In genomic region chr7:29247706-29248105, GRCm38 (mm10) we compare ENCODE assay signal across 8 mouse cellular contexts. TPM values are rescaled to one million over a fixed set of nuclear protein-coding genes. Genes with fewer than 3 reads are reported as not detected.
A peak's percentile ranks its signal among the peaks of the same experiment; 100 is the strongest.
DNase-seq lines count a peak whose midpoint lies in the region; ATAC-seq and TF ChIP-seq lines count a peak whose summit lies in the region.

No protein-coding gene starts in this region.

- peak overlapping the region; percentile 56 for H3K27ac ChIP-seq in ES-E14 (ENCODE audit: insufficient read depth, low read depth, low read length, poor library complexity, severe bottlenecking)
- H3K27ac ChIP-seq in limb, embryonic 10.5 days, result peak overlapping the region; percentile 68
- H3K27ac ChIP-seq in midbrain, embryonic 14.5 days (replicated peaks; ENCODE audit: low read depth, low read length), result no peak overlapping the region

- peak overlapping the region; percentile 45 for H3K9ac ChIP-seq in ES-E14 (ENCODE audit: insufficient read depth, low read depth, low read length, poor library complexity, severe bottlenecking)
- 0 out of 2 replicates have a peak overlapping the region, but pooled peaks have one; percentile 26 for H3K9ac ChIP-seq in midbrain, embryonic 14.5 days (replicated peaks; ENCODE audit: low read length)

- peak; percentile 22 for ATAC-seq in CD4-positive, CD25-positive, alpha-beta regulatory T cell, adult 4 months
- ATAC-seq in granulocyte monocyte progenitor cell, adult 5-6 weeks (replicated peaks; ENCODE audit: poor library complexity, severe bottlenecking), result peak; percentile 6; the same call in 1 of the 2 replicates
- no peak for ATAC-seq in midbrain, embryonic 14.5 days (ENCODE audit: low FRiP score, low TSS enrichment)

- H3K9me3 ChIP-seq in ES-E14 (ENCODE audit: control insufficient read depth, insufficient read depth, low read depth, low read length), result no peaks in the 10 kb centered on the region
- no peaks in the 10 kb centered on the region for H3K9me3 ChIP-seq in limb, embryonic 10.5 days (replicated peaks)
- H3K9me3 ChIP-seq in midbrain, embryonic 14.5 days (ENCODE audit: control insufficient read depth, low read length), result no peaks in the 10 kb centered on the region

- peaks cover 22% of the 10 kb centered on the region; the same call in 1 of the 2 replicates for H3K36me3 ChIP-seq in ES-E14 (ENCODE audit: control insufficient read depth, insufficient read depth, low read length, poor library complexity, severe bottlenecking)
- peaks cover 39% of the 10 kb centered on the region for H3K36me3 ChIP-seq in limb, embryonic 10.5 days
- peaks cover 17% of the 10 kb centered on the region for H3K36me3 ChIP-seq in midbrain, embryonic 14.5 days (ENCODE audit: control insufficient read depth, insufficient read depth, low read length)

- peak overlapping the region; percentile 35 for H3K4me2 ChIP-seq in midbrain, embryonic 14.5 days (ENCODE audit: low read length)

- peaks cover 21% of the 10 kb centered on the region for H3K27me3 ChIP-seq in limb, embryonic 10.5 days (ENCODE audit: low read depth, poor library complexity, severe bottlenecking)
- H3K27me3 ChIP-seq in midbrain, embryonic 14.5 days (ENCODE audit: control insufficient read depth, insufficient read depth, low read length), result peaks cover 17% of the 10 kb centered on the region

- peaks cover 0 to 17% of the 10 kb centered on the region in 2 experiments; a peak in 1 of 4 replicates for H3K4me1 ChIP-seq in ES-E14 (ENCODE audit: control insufficient read depth in 2 of 2, insufficient read depth in 2 of 2, low read length in 2 of 2, poor library complexity in 1 of 2)
- peaks cover 18% of the 10 kb centered on the region for H3K4me1 ChIP-seq in limb, embryonic 10.5 days
- no peaks in the 10 kb centered on the region for H3K4me1 ChIP-seq in midbrain, embryonic 14.5 days (ENCODE audit: control insufficient read depth, insufficient read depth, low read length)

- WGBS in limb, embryonic 10.5 days, result 6% methylated on average over 19 of the region's 19 CpGs
- whole genome bisulfite sequencing in midbrain, embryonic 14.5 days, result 16% methylated on average over 19 of the region's 19 CpGs

- in situ Hi-C loops in ES-E14 (cut with MboI; ENCODE audit: low sequenced_read_pairs in 2 of 2, unreplicated experiment in 2 of 2), result no loop called here

- peak overlapping the region; percentile 44 to 57 for H3K4me3 ChIP-seq in ES-E14 (ENCODE audit: insufficient read depth in 1 of 2, low read depth in 1 of 2, low read length in 2 of 2, poor library complexity in 1 of 2, severe bottlenecking in 1 of 2)
- peak overlapping the region; percentile 48 for H3K4me3 ChIP-seq in limb, embryonic 10.5 days
- peak overlapping the region; percentile 7; the same call in 1 of the 2 replicates for H3K4me3 ChIP-seq in midbrain, embryonic 14.5 days (replicated peaks; ENCODE audit: low read depth, low read length)

- DNase-seq in ES-E14 (ENCODE audit: low read depth, low spot score), result no peak
- peak; percentile 45 for DNase-seq in limb, embryonic 10.5 days (ENCODE audit: low spot score)
- DNase-seq in midbrain, embryonic 14.5 days, result no peak
- DNase-seq in right cerebral cortex, postnatal 14 days, result no peak
- DNase-seq in cerebellum, adult 9-10 months, result no peak
- DNase-seq in ovary, postnatal 14 days (ENCODE audit: low spot score), result no peak

TF ChIP-seq in ES-E14, 5 proteins besides CTCF, POLR2A, EP300 and RAD21:
- no peak for TF ChIP-seq HCFC1 (IDR thresholded peaks at IDR 0.05; ENCODE audit: borderline replicate concordance, insufficient read depth, low read length)
- TF ChIP-seq CHD2 (IDR thresholded peaks at IDR 0.05; ENCODE audit: low read depth, low read length), result no peak
- no peak for TF ChIP-seq MAFK (IDR thresholded peaks at IDR 0.05; ENCODE audit: insufficient read depth, low read depth, low read length)
- TF ChIP-seq ZNF384 (IDR thresholded peaks at IDR 0.05; ENCODE audit: low read depth, low read length), result no peak
- no peak for TF ChIP-seq ZC3H11A (IDR thresholded peaks at IDR 0.05; ENCODE audit: borderline replicate concordance, low read depth, low read length)

RNA-seq across cellular contexts. Expression of gene 2200002D01Rik, which starts 0.6 kb away (rescaled TPM):
- 1 to 10 TPM; 1.0 to 1.6 TPM for polyA plus RNA-seq in CD4-positive, CD25-positive, alpha-beta regulatory T cell, adult 4 months (2017; shearing (Covaris generic))
- 19.9 and 20.0 TPM in 2 replicates for total RNA-seq in ES-E14 (2012; rRNA removed)
- total RNA-seq in granulocyte monocyte progenitor cell, adult 5-6 weeks (2014; fragmentation: Nextera tagmentation), result not detected in 2 replicates
- total RNA-seq in granulocyte monocyte progenitor cell, adult 5-6 weeks (2017), result 0.99 TPM in 1 of 2 replicates, not detected in the other
- 2.6 and 3.4 TPM in 2 replicates for polyA plus RNA-seq in limb, embryonic 10.5 days (2016; fragmentation: Nextera tagmentation; extraction: Ambion mirVana)
- 0.29 and 0.57 TPM in 2 replicates for polyA plus RNA-seq in midbrain, embryonic 14.5 days (2014; fragmentation: Nextera tagmentation; extraction: Ambion mirVana)

RNA-seq across cellular contexts. Expression of gene Yif1b, which starts 9.6 kb away (rescaled TPM):
- 10 to 100 TPM; 58.4 to 71.7 TPM for polyA plus RNA-seq in CD4-positive, CD25-positive, alpha-beta regulatory T cell, adult 4 months (2017; shearing (Covaris generic))
- total RNA-seq in ES-E14 (2012; rRNA removed), result 201 and 296 TPM in 2 replicates
- total RNA-seq in granulocyte monocyte progenitor cell, adult 5-6 weeks (2014; fragmentation: Nextera tagmentation), result 57.1 and 86.7 TPM in 2 replicates
- 33.1 and 33.4 TPM in 2 replicates for total RNA-seq in granulocyte monocyte progenitor cell, adult 5-6 weeks (2017)
- polyA plus RNA-seq in limb, embryonic 10.5 days (2016; fragmentation: Nextera tagmentation; extraction: Ambion mirVana), result 99.8 and 103 TPM in 2 replicates
- 86.6 and 107 TPM in 2 replicates for polyA plus RNA-seq in midbrain, embryonic 14.5 days (2014; fragmentation: Nextera tagmentation; extraction: Ambion mirVana)

RNA-seq across cellular contexts. Expression of gene Kcnk6, which starts 15.4 kb away (rescaled TPM):
- polyA plus RNA-seq in CD4-positive, CD25-positive, alpha-beta regulatory T cell, adult 4 months (2017; shearing (Covaris generic)), result 1 to 10 TPM; 2.5 to 5.3 TPM
- 6.2 and 8.5 TPM in 2 replicates for total RNA-seq in ES-E14 (2012; rRNA removed)
- 4.3 and 5.6 TPM in 2 replicates for total RNA-seq in granulocyte monocyte progenitor cell, adult 5-6 weeks (2014; fragmentation: Nextera tagmentation)
- 9.2 and 10.8 TPM in 2 replicates for total RNA-seq in granulocyte monocyte progenitor cell, adult 5-6 weeks (2017)
- polyA plus RNA-seq in limb, embryonic 10.5 days (2016; fragmentation: Nextera tagmentation; extraction: Ambion mirVana), result 0.70 and 1.2 TPM in 2 replicates
- polyA plus RNA-seq in midbrain, embryonic 14.5 days (2014; fragmentation: Nextera tagmentation; extraction: Ambion mirVana), result 0.54 and 0.85 TPM in 2 replicates

RNA-seq across cellular contexts. Expression of gene Catsperg1, which starts 33.9 kb away (rescaled TPM):
- polyA plus RNA-seq in CD4-positive, CD25-positive, alpha-beta regulatory T cell, adult 4 months (2017; shearing (Covaris generic)), result under 1 TPM; 0.44 to 0.56 TPM
- total RNA-seq in ES-E14 (2012; rRNA removed), result 2.1 and 2.9 TPM in 2 replicates
- 0.49 TPM in 1 of 2 replicates, not detected in the other for total RNA-seq in granulocyte monocyte progenitor cell, adult 5-6 weeks (2014; fragmentation: Nextera tagmentation)
- 0.26 TPM in 1 of 2 replicates, not detected in the other for total RNA-seq in granulocyte monocyte progenitor cell, adult 5-6 weeks (2017)
- polyA plus RNA-seq in limb, embryonic 10.5 days (2016; fragmentation: Nextera tagmentation; extraction: Ambion mirVana), result 0.06 and 0.45 TPM in 2 replicates
- polyA plus RNA-seq in midbrain, embryonic 14.5 days (2014; fragmentation: Nextera tagmentation; extraction: Ambion mirVana), result 3.6 TPM in 2 replicates

RNA-seq across cellular contexts. Expression of gene Spint2, which starts 34.0 kb away (rescaled TPM):
- polyA plus RNA-seq in CD4-positive, CD25-positive, alpha-beta regulatory T cell, adult 4 months (2017; shearing (Covaris generic)), result 10 to 100 TPM; 71.7 to 73.2 TPM
- total RNA-seq in ES-E14 (2012; rRNA removed), result 202 and 424 TPM in 2 replicates
- total RNA-seq in granulocyte monocyte progenitor cell, adult 5-6 weeks (2014; fragmentation: Nextera tagmentation), result 45.1 and 55.0 TPM in 2 replicates
- 24.4 and 29.9 TPM in 2 replicates for total RNA-seq in granulocyte monocyte progenitor cell, adult 5-6 weeks (2017)
- polyA plus RNA-seq in limb, embryonic 10.5 days (2016; fragmentation: Nextera tagmentation; extraction: Ambion mirVana), result 58.8 and 71.8 TPM in 2 replicates
- 52.3 and 66.3 TPM in 2 replicates for polyA plus RNA-seq in midbrain, embryonic 14.5 days (2014; fragmentation: Nextera tagmentation; extraction: Ambion mirVana)
